Mouse (Mus musculus) adrenal gland, postnatal 0 days (tissue): Measurements from ENCODE around the gene Has3. TPM values are rescaled to one million over a fixed set of nuclear protein-coding genes. Genes with fewer than 3 reads are reported as not detected.

ENCODE experiments used
- polyA plus RNA-seq: library from polyadenylated mRNA; unstranded; fragments of >200 nt; fragmentation: Nextera tagmentation; extraction: Ambion mirVana; gene quantifications from 2 replicates; pipeline ENCODE4 v1.2.1, GENCODE M21; 2015

Has3 gene
- polyA plus RNA-seq: 0.04 TPM in 1 of 2 replicates, not detected in the other

DNA sequence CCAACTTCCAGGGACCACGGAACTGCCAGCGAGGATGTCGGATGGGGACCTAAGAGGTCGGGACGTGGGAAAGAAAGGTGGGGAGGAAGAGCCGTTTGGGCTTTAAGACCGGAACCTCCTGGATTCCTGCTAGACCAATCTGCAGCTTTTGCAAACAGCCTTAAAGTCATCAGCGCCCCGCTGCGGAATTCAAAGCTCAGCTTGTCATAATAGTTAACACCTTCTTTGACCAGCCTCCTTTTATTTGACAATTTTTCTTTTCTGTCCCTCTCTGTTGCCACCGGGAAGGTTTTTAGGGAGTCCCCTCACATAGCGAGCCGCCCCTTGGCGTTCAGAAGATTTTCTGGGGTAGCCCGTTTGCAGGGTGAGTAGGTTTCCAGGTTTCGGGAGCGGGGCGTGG lies at the start of gene Has3:
Gene Has3, plus strand, starts transcription at position 192 of the 400 bp plus-strand sequence.

DNA sequence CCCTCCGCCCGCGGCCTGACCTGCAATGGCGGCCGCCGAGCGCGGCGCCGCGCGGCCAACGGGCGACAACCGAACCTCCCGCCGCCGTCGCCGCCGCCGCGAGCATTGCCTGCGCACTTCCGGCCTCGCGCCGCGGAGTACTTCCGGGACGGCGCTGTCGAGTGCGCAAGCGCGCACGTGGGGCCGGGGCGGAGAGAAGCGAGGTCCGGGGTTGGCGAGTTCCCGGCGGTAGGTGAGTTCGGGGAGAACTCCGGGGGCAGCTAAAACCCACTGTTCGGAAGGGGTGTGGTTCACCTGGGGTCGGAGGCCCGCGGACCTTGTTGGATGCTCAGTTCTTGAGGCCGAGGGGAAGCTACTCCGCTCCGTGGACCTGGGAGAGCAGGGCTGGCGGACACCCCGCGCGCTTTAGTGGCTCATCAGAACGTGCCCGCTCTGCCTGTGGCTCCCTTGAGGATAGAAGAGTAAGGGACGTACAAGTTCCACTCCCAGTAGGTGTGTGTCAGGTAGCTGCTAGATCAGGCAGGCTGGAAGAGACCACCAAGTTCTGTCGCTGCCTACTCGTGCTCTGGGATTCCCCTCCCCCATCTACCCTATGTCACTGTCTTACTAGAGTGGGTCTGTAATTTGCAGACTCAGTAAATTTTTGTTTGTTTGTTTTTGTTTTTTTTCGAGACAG lies 23.6 kb downstream of the Has3 start, which contains the start of gene Utp4:
Gene Utp4, plus strand, starts transcription at position 156 of the 676 bp plus-strand sequence.

Other genes with a start within 250 kb of the Has3 start
- 5.4 TPM in 2 replicates for gene Tango6, start 187.2 kb upstream of the Has3 start, polyA plus RNA-seq
- 20.6 and 33.5 TPM in 2 replicates for gene Utp4, start 23.4 kb downstream of the Has3 start, polyA plus RNA-seq
- 16.6 and 21.5 TPM in 2 replicates for gene Sntb2, start 65.5 kb downstream of the Has3 start, polyA plus RNA-seq
- gene Vps4a, start 161.0 kb downstream of the Has3 start, polyA plus RNA-seq: 54.1 and 65.3 TPM in 2 replicates
- 36.7 and 47.2 TPM in 2 replicates for gene Pdf, start 178.4 kb downstream of the Has3 start, polyA plus RNA-seq
- 26.9 and 38.4 TPM in 2 replicates for gene Cog8, start 186.4 kb downstream of the Has3 start, polyA plus RNA-seq
- 89.6 and 137 TPM in 2 replicates for gene Nip7, start 186.6 kb downstream of the Has3 start, polyA plus RNA-seq
- 0.58 and 1.5 TPM in 2 replicates for gene Tmed6, start 195.4 kb downstream of the Has3 start, polyA plus RNA-seq
- gene Terf2, start 226.3 kb downstream of the Has3 start, polyA plus RNA-seq: 10.5 and 15.8 TPM in 2 replicates